Mouse (Mus musculus) E14TG2a.4 (cell line): ENCODE measurements at regions not wholly inside any gene's neighbourhood (a gene's known extent, or its start where the extent isn't known, plus 50 kb on each side); places are given as distances from the start of the nearest gene placed in this dataset.

Source experiments
- CTCF ChIP-seq: conservative IDR thresholded peaks from 2 replicates; pipeline ENCODE4 v1.5.1; 2014; ENCODE audit warnings: low read length
- NANOG ChIP-seq: IDR thresholded peaks from 2 replicates; pipeline ENCODE4 v1.6.1; 2014; ENCODE audit warnings: borderline replicate concordance, low read length, mixed read lengths

GRCm38 (mm10) chr16:46841179-46841578, 342.9 kb upstream of the Nectin3 start:
- TF ChIP-seq CTCF (no peak), NANOG (no peak)
